Mouse (Mus musculus) intestine, postnatal 0 days (tissue): ENCODE data around the gene Mdfic. TPM values are rescaled to one million over a fixed set of nuclear protein-coding genes. Genes with fewer than 3 reads are reported as not detected.

ENCODE experiments used
- ATAC-seq: fragments of 200-750 bp; cut with Nextera tagmentation; 2 replicates; pipeline ENCODE4 v1.8.0; 2017; ENCODE audit warnings: mild to moderate bottlenecking, moderate TSS enrichment, moderate library complexity
- H3K27ac ChIP-seq: fragments of 300-500 bp; sonication (generic); 2 replicates; pipeline ENCODE4 v1.5.1; 2014; ENCODE audit warnings: mild to moderate bottlenecking, low read depth, low read length, moderate library complexity
- H3K27me3 ChIP-seq: fragments of 300-500 bp; sonication (generic); replicated peaks from 2 replicates; pipeline ENCODE4 v1.6.1; 2014; ENCODE audit warnings: low read length, mixed read lengths; ENCODE audit not compliant: control insufficient read depth, insufficient read depth
- H3K36me3 ChIP-seq: fragments of 300-500 bp; sonication (generic); 2 replicates; pipeline ENCODE4 v1.6.1; 2014; ENCODE audit warnings: mild to moderate bottlenecking, moderate library complexity; ENCODE audit not compliant: control insufficient read depth, insufficient read depth
- H3K4me1 ChIP-seq: fragments of 300-500 bp; sonication (generic); replicated peaks from 2 replicates; pipeline ENCODE4 v1.6.1; 2014; ENCODE audit warnings: antibody characterized with exemption, low read length, mixed read lengths; ENCODE audit not compliant: control insufficient read depth, insufficient read depth
- H3K4me2 ChIP-seq: fragments of 300-500 bp; sonication (generic); replicated peaks from 2 replicates; pipeline ENCODE4 v1.6.1; 2014; ENCODE audit warnings: low read depth, mild to moderate bottlenecking, moderate library complexity
- H3K4me3 ChIP-seq: fragments of 300-500 bp; sonication (generic); 2 replicates; pipeline ENCODE4 v1.5.1; 2014; ENCODE audit warnings: low read depth, low read length
- H3K9ac ChIP-seq: fragments of 300-500 bp; sonication (generic); 2 replicates; pipeline ENCODE4 v1.6.1; 2014; ENCODE audit warnings: mild to moderate bottlenecking, low read depth, low read length
- H3K9me3 ChIP-seq: fragments of 300-500 bp; sonication (generic); 2 replicates; pipeline ENCODE4 v1.6.1; 2016; ENCODE audit warnings: mixed run types; ENCODE audit not compliant: control insufficient read depth
- CTCF ChIP-seq: sonication (generic); IDR thresholded peaks from 2 replicates; pipeline ENCODE4 v1.5.1; 2016; ENCODE audit warnings: low read depth, mild to moderate bottlenecking, control low read depth, antibody characterized with exemption, moderate library complexity
- WGBS: fragments of 180-500 bp; shearing (Covaris S2); extraction: QIAGEN DNeasy Blood & Tissue Kit; methylation state at CpG from one replicate; pipeline ENCODE4 v1.1.7; 2014; 5-methylcytosine and 5-hydroxymethylcytosine counted together
- polyA plus RNA-seq: library from polyadenylated mRNA; unstranded; fragments of >200 nt; fragmentation: Nextera tagmentation; extraction: Ambion mirVana; gene quantifications from 2 replicates; pipeline ENCODE4 v1.2.1, GENCODE M21; 2015

The Mdfic gene
- polyA plus RNA-seq, 1 experiment from 2014 or later: 2.3 TPM

DNA sequence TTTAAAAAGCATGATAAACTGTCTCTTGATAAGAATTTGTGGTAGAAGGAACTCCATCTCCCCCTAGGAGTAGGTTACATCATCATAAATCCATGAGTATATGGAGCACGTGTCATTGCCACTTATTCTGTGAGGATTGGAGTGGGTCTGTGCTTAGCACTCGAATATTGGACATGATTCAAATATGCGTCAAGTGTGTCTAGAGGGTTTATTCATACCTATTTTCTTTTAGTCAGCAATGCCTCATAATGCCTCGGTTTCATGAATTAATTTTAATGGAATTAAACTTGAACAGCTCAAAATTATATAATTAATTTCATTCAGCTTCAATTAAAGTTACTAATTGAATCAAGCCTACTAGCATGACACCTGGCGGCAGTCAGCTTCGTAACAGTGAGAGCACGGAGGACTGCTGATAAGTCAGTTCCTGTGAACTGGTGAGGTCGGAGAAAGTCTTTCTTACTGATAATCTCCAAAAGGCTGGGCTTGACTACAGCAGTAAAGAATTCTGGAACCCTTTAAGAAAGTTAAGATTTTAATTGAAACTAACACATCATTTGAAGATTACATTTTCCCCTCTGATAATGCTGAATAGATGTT lies 17.0 kb downstream of the Mdfic start:
- Histone ChIP-seq H3K27me3 (no peaks in the 10 kb centered on the region), H3K9me3 (no peaks in the 10 kb centered on the region), H3K4me2 (no peak overlapping the region), H3K27ac (no peak overlapping the region), H3K36me3 (no peaks in the 10 kb centered on the region), H3K4me3 (no peak overlapping the region), H3K9ac (no peak overlapping the region), H3K4me1 (no peaks in the 10 kb centered on the region; the same call in 1 of the 2 replicates)
- ATAC-seq: no peak
- no peak for TF ChIP-seq CTCF
- 69% methylated on average over 8 of the region's 8 CpGs for WGBS

DNA sequence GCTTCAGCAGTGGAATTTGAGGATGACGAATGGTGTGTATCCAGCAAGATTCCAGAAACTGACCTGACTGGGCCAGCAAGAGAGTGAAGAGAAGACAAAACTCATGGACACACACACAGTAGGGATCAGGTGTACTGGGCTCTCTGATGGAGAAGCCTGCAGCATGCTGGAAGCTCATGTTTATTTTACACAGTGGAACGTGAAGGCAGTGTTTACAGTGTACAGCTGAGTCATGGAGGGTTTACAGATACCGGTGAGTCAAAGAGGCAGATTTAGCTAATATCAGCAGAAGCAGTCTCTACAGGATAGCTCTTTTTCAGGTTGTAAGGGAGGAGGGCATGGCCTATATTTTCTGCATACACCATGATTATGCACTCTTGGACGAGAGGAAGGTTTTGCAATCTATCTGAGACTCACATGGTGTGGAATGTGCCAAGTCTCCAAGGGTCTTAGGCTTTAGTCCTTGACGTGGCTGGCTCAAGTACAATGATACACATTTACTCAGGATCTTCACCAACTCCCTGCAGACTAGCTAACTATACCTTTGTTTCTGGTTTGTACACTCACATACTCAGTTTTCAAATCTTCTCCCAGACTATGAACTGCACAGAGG lies 18.0 kb downstream of the Mdfic start:
- WGBS: 47% methylated on average over 5 of the region's 5 CpGs
- Histone ChIP-seq H3K27me3 (no peaks in the 10 kb centered on the region), H3K4me3 (no peak overlapping the region), H3K9me3 (no peaks in the 10 kb centered on the region), H3K4me2 (no peak overlapping the region), H3K27ac (no peak overlapping the region), H3K36me3 (no peaks in the 10 kb centered on the region), H3K9ac (no peak overlapping the region), H3K4me1 (no peaks in the 10 kb centered on the region; the same call in none of the 2 replicates)
- TF ChIP-seq CTCF: no peak
- ATAC-seq: no peak

DNA sequence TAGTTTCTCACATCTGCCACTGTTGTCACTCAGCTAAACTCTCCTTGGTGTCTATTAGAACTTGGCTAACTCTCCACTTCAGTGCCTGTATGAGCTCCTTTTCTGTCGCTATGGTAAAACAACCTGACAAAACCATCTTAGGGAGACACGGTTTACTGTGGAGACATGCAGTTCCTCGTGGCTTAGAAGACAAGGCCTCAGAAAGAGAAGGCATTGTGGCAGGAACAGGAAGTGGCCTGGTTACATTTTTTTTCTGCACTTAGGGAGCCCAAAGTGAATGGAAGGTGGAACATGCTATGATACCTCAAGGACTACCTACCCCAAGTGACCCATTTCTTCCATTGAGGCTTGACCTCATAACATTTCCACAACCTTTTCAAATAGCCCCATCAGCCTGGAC lies 18.7 kb downstream of the Mdfic start:
- no peaks in the 10 kb centered on the region for H3K9me3 ChIP-seq
- no peak overlapping the region for H3K27ac ChIP-seq
- H3K4me2 ChIP-seq: no peak overlapping the region
- WGBS: 79% methylated on average over 3 of the region's 3 CpGs
- H3K9ac ChIP-seq: no peak overlapping the region
- no peak for ATAC-seq
- H3K4me1 ChIP-seq: no peaks in the 10 kb centered on the region; the same call in none of the 2 replicates
- no peak for TF ChIP-seq CTCF
- H3K36me3 ChIP-seq: no peaks in the 10 kb centered on the region
- no peak overlapping the region for H3K4me3 ChIP-seq
- no peaks in the 10 kb centered on the region for H3K27me3 ChIP-seq

DNA sequence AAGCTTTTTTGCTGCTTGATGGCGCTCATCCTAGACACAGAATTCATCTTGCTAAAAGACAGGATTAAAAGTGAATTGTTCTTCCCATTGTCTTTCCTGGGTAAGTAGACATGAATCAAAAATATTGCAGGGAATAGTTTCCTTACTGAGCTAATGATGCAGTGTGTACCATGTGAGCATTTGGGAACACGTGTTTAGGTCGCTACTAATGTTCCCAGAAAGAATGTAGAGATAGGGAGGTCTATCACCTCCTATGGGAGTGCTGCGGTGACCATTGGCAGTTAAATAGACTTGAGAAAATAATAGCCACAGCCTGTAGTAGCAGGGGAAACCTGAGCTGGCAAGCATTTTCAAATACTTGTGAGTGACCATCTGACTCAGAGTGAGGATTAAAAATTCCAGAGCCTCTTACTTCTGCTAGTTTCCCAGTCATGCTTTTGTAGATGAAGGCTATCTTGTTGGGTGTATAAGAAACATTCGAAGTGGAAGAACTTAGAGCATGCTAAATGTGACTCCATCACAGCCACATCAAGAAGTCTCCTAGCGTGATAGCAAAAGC lies 22.2 kb downstream of the Mdfic start:
- Histone ChIP-seq H3K36me3 (no peaks in the 10 kb centered on the region), H3K27ac (no peak overlapping the region), H3K9me3 (no peaks in the 10 kb centered on the region), H3K9ac (no peak overlapping the region), H3K4me2 (no peak overlapping the region), H3K4me3 (no peak overlapping the region), H3K4me1 (no peaks in the 10 kb centered on the region; the same call in none of the 2 replicates), H3K27me3 (no peaks in the 10 kb centered on the region)
- no peak for ATAC-seq
- TF ChIP-seq CTCF: no peak
- 89% methylated on average over 6 of the region's 6 CpGs for WGBS

DNA sequence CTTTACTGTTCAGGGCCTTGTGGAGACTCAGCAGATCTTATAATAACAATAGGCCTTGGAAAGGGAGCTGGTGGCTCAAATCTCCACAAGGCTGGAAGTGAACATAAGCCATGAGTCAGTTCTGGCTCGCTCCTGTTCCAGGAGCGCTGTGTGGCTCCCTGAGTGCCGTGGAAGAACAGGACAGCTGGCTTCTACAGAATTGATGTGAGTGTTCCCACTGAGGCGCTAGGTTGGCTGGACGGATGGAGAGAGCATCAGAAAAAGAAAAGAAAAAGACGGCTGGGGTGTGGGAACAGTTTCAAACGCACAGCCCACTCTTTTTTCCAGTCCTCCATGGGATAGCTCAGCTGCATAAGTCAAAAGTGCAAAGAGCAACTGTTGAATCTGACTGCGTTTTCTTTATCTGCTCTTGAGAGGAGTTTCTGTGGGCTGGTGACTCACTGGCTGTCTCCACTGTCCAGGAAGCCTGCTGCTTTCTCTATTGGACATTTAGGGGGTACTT lies 22.9 kb downstream of the Mdfic start:
- Histone ChIP-seq H3K4me2 (no peak overlapping the region), H3K9me3 (no peaks in the 10 kb centered on the region), H3K36me3 (no peaks in the 10 kb centered on the region), H3K27me3 (no peaks in the 10 kb centered on the region), H3K4me3 (no peak overlapping the region), H3K27ac (no peak overlapping the region), H3K9ac (no peak overlapping the region), H3K4me1 (no peaks in the 10 kb centered on the region; the same call in none of the 2 replicates)
- 53% methylated on average over 8 of the region's 8 CpGs for WGBS
- TF ChIP-seq CTCF: no peak
- ATAC-seq: no peak

DNA sequence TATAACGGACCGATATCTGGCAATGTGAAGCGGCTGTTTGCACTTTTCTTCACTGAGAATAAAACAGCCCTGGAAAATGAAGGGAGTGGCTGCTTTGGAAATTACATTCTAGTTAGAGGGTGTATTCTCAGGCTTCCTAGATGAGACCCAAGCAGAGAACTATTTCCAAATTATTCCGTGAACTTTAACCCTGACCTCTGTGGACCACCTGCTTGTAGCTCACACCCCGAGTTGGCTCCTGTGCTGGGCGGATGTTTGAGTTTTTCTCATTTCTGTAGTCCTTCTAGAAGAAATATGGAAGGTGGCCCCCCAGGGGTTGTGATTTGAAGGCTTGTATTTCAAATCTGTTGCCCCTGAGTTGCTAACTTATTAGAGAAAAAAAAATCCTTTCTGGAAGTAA lies 23.3 kb downstream of the Mdfic start:
- Histone ChIP-seq H3K9ac (no peak overlapping the region), H3K27ac (no peak overlapping the region), H3K9me3 (no peaks in the 10 kb centered on the region), H3K4me1 (no peaks in the 10 kb centered on the region; the same call in 1 of the 2 replicates), H3K4me2 (no peak overlapping the region), H3K27me3 (no peaks in the 10 kb centered on the region), H3K36me3 (no peaks in the 10 kb centered on the region), H3K4me3 (no peak overlapping the region)
- 46% methylated on average over 6 of the region's 6 CpGs for WGBS
- no peak for ATAC-seq
- TF ChIP-seq CTCF: no peak
